Mouse (Mus musculus) frontal cortex, postnatal 36 days (tissue): ENCODE data around the gene Ogdh.
A peak's percentile ranks its signal among the peaks of the same experiment; 100 is the strongest.

Experiments
- DNase-seq, 2 experiments: peaks; one replicate each; pipeline ENCODE4 v3.0.0; 2022; ENCODE audit warnings: low spot score in 2 of 2

Gene Ogdh

DNA sequence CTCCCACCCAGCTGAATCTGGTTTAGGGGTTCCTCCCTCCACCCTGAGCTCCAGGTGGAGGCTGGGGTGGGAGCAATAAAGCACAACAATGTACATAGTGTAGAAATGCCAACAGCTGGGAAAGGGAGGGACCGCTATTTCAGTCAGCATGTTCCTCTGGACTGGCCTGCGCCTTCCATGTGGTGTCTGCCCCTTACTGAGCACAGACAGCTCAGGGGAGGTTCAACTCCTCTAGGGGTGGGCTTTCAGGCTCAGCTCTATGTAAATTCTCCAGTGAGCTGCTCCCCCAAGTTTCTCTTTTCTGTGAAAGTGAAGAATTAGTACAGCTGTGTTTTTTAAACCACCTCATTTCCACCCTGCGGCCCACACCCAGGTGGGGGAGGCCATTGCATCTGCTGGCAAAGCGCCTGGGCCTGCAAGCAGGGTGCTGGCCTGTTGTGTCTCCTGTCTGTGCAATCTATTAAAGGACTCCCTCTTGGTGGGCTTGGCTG is 114.2 kb downstream of the Ogdh start:
- peak in 1 of 2 experiments; percentile 52 for DNase-seq
